Mouse (Mus musculus) ovary, postnatal 10 days (tissue): ENCODE data around the gene Cplx3.

ENCODE experiments used
- DNase-seq: peaks from one replicate; pipeline ENCODE4 v3.0.0; 2022; ENCODE audit warnings: low spot score

The Cplx3 gene

GRCm38 (mm10) chr9:57606139-57606851, at the start of gene Cplx3:
TSS of gene Cplx3 (minus strand) at chr9:57606281.
- DNase-seq = no peak

- DNase-seq = peak; percentile 90
Observed at GRCm38 (mm10) chr9:57655749-57656148, 49.7 kb upstream of the Cplx3 start.

- no peak for DNase-seq
Observed at GRCm38 (mm10) chr9:57654966-57655365, 48.9 kb upstream of the Cplx3 start.

- DNase-seq = no peak
Observed at GRCm38 (mm10) chr9:57653283-57653682, 47.2 kb upstream of the Cplx3 start, which contains the start of gene Csk. TSS of gene Csk (minus strand) at chr9:57653631.

- no peak for DNase-seq
Observed at GRCm38 (mm10) chr9:57652855-57653254, 46.8 kb upstream of the Cplx3 start.

- no peak for DNase-seq
Observed at GRCm38 (mm10) chr9:57652351-57652750, 46.3 kb upstream of the Cplx3 start.

- no peak for DNase-seq
Observed at GRCm38 (mm10) chr9:57650786-57651311, 44.8 kb upstream of the Cplx3 start.

GRCm38 (mm10) chr9:57650130-57650785, 44.2 kb upstream of the Cplx3 start:
- no peak for DNase-seq

- DNase-seq = no peak
Observed at GRCm38 (mm10) chr9:57647286-57648108, 41.4 kb upstream of the Cplx3 start.

GRCm38 (mm10) chr9:57646551-57647103, 40.5 kb upstream of the Cplx3 start:
- DNase-seq = no peak

GRCm38 (mm10) chr9:57644944-57645893, 39.1 kb upstream of the Cplx3 start:
- DNase-seq = peak; percentile 94

GRCm38 (mm10) chr9:57644442-57644943, 38.4 kb upstream of the Cplx3 start:
- no peak for DNase-seq

GRCm38 (mm10) chr9:57643856-57644180, 37.7 kb upstream of the Cplx3 start:
- DNase-seq = no peak

GRCm38 (mm10) chr9:57643169-57643855, 37.2 kb upstream of the Cplx3 start:
- no peak for DNase-seq

- no peak for DNase-seq
Observed at GRCm38 (mm10) chr9:57641775-57642550, 35.9 kb upstream of the Cplx3 start.

- DNase-seq = no peak
Observed at GRCm38 (mm10) chr9:57641022-57641421, 34.9 kb upstream of the Cplx3 start.

- DNase-seq = no peak
Observed at GRCm38 (mm10) chr9:57640384-57640783, 34.3 kb upstream of the Cplx3 start.

GRCm38 (mm10) chr9:57639661-57640328, 33.7 kb upstream of the Cplx3 start:
- no peak for DNase-seq
